Mouse (Mus musculus): ENCODE results near the gene Gm47995. TPM values are rescaled to one million over a fixed set of nuclear protein-coding genes. Genes with fewer than 3 reads are reported as not detected.

The Gm47995 gene
- total RNA-seq, 2 experiments from 2014 or later, result 1.6 TPM; not detected in 1

DNA sequence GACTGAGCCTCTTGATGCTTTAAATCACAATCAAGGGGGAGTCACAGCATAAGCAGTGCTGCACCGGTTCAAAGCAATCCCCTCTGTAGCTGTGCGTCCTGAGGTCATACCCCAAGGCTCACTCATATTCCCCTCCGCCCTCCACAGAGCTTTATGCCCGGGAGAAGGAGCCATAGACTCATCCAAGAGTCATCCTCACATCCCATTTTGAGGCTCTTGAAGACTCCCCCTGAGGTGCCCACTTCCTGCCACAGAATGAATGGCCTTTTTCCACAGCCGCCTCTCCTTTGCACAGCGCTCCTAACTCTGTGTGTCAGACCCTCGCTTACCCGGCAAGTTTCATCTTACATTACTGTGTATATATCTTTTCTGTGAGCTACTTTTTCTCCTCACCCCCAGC lies 29.3 kb downstream of the Gm47995 start:
- ATAC-seq (ENCODE audit: poor library complexity, severe bottlenecking), result no peak

- ATAC-seq (ENCODE audit: poor library complexity, severe bottlenecking), result peak; percentile 83
Measured at GRCm38 (mm10) chr1:151228320-151228989, 30.2 kb downstream of the Gm47995 start.

- no peak for ATAC-seq (ENCODE audit: poor library complexity, severe bottlenecking)
Measured at GRCm38 (mm10) chr1:151232346-151232745, 34.1 kb downstream of the Gm47995 start.

DNA sequence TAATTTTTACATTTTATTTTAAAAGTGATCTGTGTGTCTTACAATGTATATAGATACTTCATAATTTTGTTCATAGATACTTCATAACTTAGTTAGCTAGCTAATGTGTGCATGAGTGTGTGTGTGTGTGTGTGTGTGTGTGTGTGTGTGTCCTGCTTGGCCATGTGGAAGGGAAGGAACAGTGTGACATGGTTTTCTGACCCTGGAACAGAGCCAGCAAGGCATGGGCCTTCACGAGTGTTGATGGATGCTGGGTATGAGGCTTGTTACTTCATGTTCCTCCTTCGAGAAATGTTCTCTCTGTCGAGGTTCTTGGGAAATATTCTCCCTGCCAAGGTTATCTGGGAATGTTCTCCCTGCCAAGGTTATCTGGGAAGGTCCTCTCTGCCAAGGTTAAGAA lies 35.5 kb downstream of the Gm47995 start:
- ATAC-seq (ENCODE audit: poor library complexity, severe bottlenecking), result no peak

DNA sequence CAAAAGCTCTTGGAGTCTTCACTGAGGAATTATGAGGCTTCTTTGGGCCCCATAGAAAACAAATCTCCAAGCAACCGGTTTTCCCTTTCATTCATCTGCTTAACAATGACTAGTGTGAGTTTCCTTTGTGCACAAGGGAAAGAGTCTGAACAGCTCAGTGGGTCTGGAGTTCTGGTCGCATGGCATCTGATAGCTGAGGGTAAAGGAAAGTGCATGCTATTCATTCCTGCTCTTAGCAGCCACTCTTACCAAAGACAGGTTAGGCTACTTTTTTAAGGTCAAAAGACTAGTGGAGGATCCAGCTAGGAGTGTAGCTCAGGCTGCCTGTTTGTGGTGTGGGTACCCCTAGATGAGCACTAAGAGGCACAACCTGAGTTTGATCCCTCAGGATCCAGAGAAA lies 37.3 kb downstream of the Gm47995 start:
- no peak for ATAC-seq (ENCODE audit: poor library complexity, severe bottlenecking)

GRCm38 (mm10) chr1:151236141-151236930 lies 38.1 kb downstream of the Gm47995 start:
- ATAC-seq (ENCODE audit: poor library complexity, severe bottlenecking), result 0 out of 2 replicates have a peak, but pooled peaks have one; percentile 37

DNA sequence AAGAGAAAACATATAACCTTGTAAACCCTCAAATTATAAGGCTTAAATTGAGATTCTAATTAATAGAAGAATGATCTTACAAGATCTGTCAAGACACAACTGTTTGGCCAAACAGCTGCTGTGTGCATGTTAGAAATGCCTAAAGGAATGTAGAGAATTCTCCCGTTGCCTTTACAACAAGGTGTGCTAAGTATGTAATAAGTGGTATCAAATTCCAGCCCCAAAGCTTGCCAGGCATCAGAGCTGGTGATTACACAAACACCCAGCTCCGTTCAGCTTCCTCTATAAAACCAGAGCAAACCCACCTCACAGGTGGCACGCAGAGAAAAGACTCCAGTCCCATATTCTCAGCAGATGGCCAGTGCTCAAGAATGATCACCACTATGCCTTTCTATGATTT lies 39.5 kb downstream of the Gm47995 start:
- ATAC-seq (ENCODE audit: poor library complexity, severe bottlenecking), result no peak

DNA sequence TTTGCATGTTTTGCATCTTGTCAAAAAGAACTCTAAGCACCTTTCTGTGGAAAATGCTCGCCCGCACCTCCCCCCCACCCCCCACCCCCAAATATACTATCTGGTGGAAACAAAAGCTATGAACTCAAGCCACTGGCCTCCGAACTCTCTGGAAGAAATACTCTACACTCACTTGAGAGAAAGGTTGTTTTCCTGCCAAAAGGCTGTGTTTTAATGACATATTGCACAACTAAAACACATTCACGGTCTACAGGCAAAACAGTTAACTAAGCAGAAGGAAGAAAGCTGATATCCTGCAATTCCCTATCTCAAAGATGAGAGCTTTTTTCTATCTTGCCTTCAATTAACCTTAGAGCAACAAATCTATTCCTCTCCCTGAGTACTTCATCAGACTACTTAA lies 45.1 kb downstream of the Gm47995 start:
- no peak for ATAC-seq (ENCODE audit: poor library complexity, severe bottlenecking)

GRCm38 (mm10) chr1:151244013-151244412 lies 45.8 kb downstream of the Gm47995 start:
- no peak for ATAC-seq (ENCODE audit: poor library complexity, severe bottlenecking)

DNA sequence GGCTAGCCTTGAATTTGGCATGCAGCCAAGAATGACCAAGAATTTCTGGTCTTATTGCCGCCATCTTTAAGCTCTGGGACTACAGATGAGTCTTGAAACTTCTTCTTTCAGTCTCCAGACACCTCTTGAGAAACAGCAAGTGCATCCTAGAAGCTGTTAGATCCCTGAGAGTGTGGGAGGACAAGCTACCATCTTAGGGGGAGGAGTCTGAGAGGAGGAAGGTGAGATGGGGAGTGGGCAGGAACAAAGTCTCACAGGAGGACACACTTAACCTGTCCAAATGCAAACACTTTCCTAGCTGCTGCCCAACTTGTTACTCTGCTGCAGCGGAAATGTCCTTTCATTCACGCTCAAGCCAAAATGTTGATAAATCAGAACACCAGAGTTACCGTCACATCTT lies 46.5 kb downstream of the Gm47995 start:
- ATAC-seq (ENCODE audit: poor library complexity, severe bottlenecking), result peak; percentile 63

- ATAC-seq (ENCODE audit: poor library complexity, severe bottlenecking), result peak; percentile 69
Measured at GRCm38 (mm10) chr1:151245165-151245564, 46.9 kb downstream of the Gm47995 start.

- ATAC-seq (ENCODE audit: poor library complexity, severe bottlenecking), result no peak
Measured at GRCm38 (mm10) chr1:151245846-151246245, 47.6 kb downstream of the Gm47995 start.

Other genes with a start within 250 kb of the Gm47995 start
- gene Hmcn1, start 205.0 kb upstream of the Gm47995 start, total RNA-seq (2015), result not detected in 2 replicates
- not detected in 2 replicates for gene Hmcn1, start 205.0 kb upstream of the Gm47995 start, total RNA-seq (2017)
- 0.22 TPM in 1 of 2 replicates, not detected in the other for gene Gm47985, start 15.9 kb upstream of the Gm47995 start, total RNA-seq (2015)
- not detected in 2 replicates for gene Gm47985, start 15.9 kb upstream of the Gm47995 start, total RNA-seq (2017)
- gene Gm8947, start 6.1 kb upstream of the Gm47995 start, total RNA-seq (2015), result 0.85 TPM in 1 of 2 replicates, not detected in the other
- 0.18 TPM in 1 of 2 replicates, not detected in the other for gene Gm8947, start 6.1 kb upstream of the Gm47995 start, total RNA-seq (2017)
- gene 3110040M04Rik, start 5.7 kb downstream of the Gm47995 start, total RNA-seq (2015), result not detected in 2 replicates
- gene 3110040M04Rik, start 5.7 kb downstream of the Gm47995 start, total RNA-seq (2017), result 0.33 TPM in 1 of 2 replicates, not detected in the other
- not detected in 2 replicates for gene Gm47996, start 11.7 kb downstream of the Gm47995 start, total RNA-seq (2015)
- not detected in 2 replicates for gene Gm47996, start 11.7 kb downstream of the Gm47995 start, total RNA-seq (2017)
- gene Ivns1abp, start 146.0 kb downstream of the Gm47995 start, total RNA-seq (2015), result 108 and 109 TPM in 2 replicates
- 133 and 136 TPM in 2 replicates for gene Ivns1abp, start 146.0 kb downstream of the Gm47995 start, total RNA-seq (2017)
- gene Swt1, start 230.0 kb downstream of the Gm47995 start, total RNA-seq (2015), result 20.3 and 27.6 TPM in 2 replicates
- 19.2 and 21.1 TPM in 2 replicates for gene Swt1, start 230.0 kb downstream of the Gm47995 start, total RNA-seq (2017)
- 34.7 and 40.4 TPM in 2 replicates for gene Trmt1l, start 230.1 kb downstream of the Gm47995 start, total RNA-seq (2015)
- 20.8 and 20.9 TPM in 2 replicates for gene Trmt1l, start 230.1 kb downstream of the Gm47995 start, total RNA-seq (2017)